Mouse (Mus musculus) cerebellum, adult 2 months (tissue): Measurements from ENCODE around the gene BC048562. TPM values are rescaled to one million over a fixed set of nuclear protein-coding genes. Genes with fewer than 3 reads are reported as not detected.

Source experiments
- DNase-seq, 2 experiments: peaks; one replicate each; pipeline ENCODE4 v3.0.0; 2021
- H3K27ac ChIP-seq: fragments of 200-500 bp; 2 replicates; pipeline ENCODE4 v1.5.1; 2012; ENCODE audit warnings: low read length, control low read depth, inconsistent platforms; ENCODE audit not compliant: insufficient read depth
- H3K27me3 ChIP-seq: fragments of 200-500 bp; 2 replicates; pipeline ENCODE4 v1.6.1; 2012; ENCODE audit warnings: inconsistent platforms, mild to moderate bottlenecking, low read length, moderate library complexity; ENCODE audit not compliant: control insufficient read depth, insufficient read depth
- H3K4me1 ChIP-seq: fragments of 200-500 bp; 2 replicates; pipeline ENCODE4 v1.6.1; 2011; ENCODE audit warnings: low read length; ENCODE audit not compliant: control insufficient read depth, insufficient read depth
- H3K4me3 ChIP-seq: fragments of 200-500 bp; replicated peaks from 2 replicates; pipeline ENCODE3; 2011; ENCODE audit warnings: mild to moderate bottlenecking, low read depth, low read length, control low read depth; ENCODE audit not compliant: insufficient read depth
- CTCF ChIP-seq: fragments of 200-500 bp; IDR thresholded peaks from 2 replicates; pipeline ENCODE4 v1.5.1; 2011; ENCODE audit warnings: low read depth, mild to moderate bottlenecking, control low read depth, low read length, moderate library complexity, borderline replicate concordance; ENCODE audit not compliant: insufficient read depth
- POLR2A ChIP-seq: fragments of 200-500 bp; IDR thresholded peaks from 2 replicates; pipeline ENCODE4 v1.6.1; 2011; ENCODE audit warnings: low read length, control low read depth, borderline replicate concordance; ENCODE audit not compliant: insufficient read depth
- WGBS: fragments of 180-500 bp; shearing (Covaris S2); methylation state at CpG from one replicate; pipeline ENCODE4 v1.1.7; 2018; 5-methylcytosine and 5-hydroxymethylcytosine counted together
- polyA plus RNA-seq: library from polyadenylated mRNA; depleted of rRNA; stranded (reverse); fragments of >200 nt; gene quantifications from 2 replicates; pipeline ENCODE4 v1.2.3, GENCODE M21; 2012

Gene BC048562
- polyA plus RNA-seq, 1 experiment = not detected

DNA sequence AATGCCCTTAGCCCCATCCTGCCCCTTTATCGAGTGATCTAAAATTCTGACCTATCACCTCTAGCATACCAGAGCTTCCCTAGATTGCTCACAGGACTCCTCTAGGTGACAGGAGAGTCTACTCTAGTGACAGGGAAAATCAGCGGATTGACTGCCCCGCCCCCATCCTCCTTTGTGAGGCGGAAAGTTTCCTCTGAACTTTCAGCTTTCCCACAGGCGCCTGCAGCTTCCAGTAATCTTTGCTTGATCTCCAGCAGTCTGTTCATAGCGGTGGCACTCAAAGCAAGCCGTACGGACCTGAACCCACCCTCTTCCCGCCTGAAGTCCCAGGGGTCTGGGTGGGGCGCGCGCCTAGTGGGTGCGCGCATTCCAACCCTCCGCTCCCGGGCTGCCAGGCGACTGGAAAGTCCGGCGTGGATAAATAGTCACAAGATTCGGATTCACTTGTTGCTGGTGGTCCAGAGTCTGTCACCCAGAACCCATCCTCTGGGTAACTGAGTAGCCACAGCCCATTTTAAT, 42.4 kb downstream of the BC048562 start:
- no peaks in the 10 kb centered on the region for H3K4me1 ChIP-seq
- 3% methylated on average over 20 of the region's 20 CpGs for WGBS
- DNase-seq = no peak
- H3K27ac ChIP-seq = no peak overlapping the region
- H3K27me3 ChIP-seq = no peaks in the 10 kb centered on the region
- TF ChIP-seq CTCF (no peak), POLR2A (no peak)
- peak overlapping the region; percentile 4 for H3K4me3 ChIP-seq

DNA sequence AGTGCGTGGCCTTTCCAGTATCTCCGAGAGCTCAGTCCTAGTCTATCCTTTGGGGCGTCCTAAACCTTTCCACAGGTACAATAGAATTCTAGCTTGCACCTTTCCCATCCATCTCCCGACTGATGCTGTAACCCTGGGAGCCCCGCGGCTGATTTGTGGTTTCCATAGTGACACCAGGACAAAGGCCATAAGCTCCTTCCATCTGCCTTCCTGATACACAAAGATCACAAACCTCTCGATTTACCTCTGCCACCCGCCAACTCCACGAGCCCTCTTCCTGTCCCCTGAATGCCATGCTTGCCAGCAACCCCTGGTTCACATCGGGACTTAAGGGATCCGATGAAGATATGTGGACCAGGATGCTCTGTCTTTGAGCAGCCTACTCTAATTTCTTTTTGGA, 43.0 kb downstream of the BC048562 start:
- no peak overlapping the region for H3K4me3 ChIP-seq
- no peaks in the 10 kb centered on the region for H3K27me3 ChIP-seq
- H3K4me1 ChIP-seq = no peaks in the 10 kb centered on the region
- H3K27ac ChIP-seq = no peak overlapping the region
- no peak for DNase-seq
- no peak for TF ChIP-seq POLR2A
- no peak for TF ChIP-seq CTCF
- 27% methylated on average over 11 of the region's 11 CpGs for WGBS

DNA sequence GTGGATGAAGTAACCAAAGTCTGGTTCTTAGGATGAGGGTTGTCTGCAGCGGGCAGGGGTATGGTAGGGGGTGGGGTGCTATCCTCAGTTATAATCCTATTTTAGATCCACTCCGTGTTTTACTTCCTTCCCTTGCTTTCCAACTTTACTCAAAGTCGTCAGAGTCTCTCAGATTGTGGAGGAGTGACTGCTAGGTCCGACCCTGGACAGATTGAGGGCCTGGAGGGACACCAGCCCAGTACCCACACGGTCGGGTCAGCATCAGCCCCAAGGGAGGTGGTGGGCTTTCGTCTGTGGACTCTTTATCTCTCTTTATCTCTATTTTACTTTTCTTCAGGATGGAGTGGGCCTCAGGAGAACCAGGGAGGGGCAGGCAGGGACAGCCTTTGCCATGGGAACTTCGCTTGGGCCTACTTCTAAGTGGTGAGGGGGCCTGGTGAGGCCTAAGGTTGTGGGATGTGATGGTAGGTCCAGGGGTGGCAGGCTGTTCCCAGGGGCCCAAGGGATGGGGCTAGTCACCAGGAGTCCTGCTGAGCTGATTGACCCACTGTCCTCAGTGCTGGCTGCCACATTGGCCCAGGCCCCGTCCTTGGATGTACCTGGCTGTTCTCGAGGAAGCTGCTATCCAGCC, 43.6 kb downstream of the BC048562 start, which contains the start of gene Lamb2:
Lamb2 (plus strand) TSS at position 16 of the 631 bp plus-strand sequence.
- TF ChIP-seq CTCF (no peak), POLR2A (no peak)
- Histone ChIP-seq H3K4me1 (no peaks in the 10 kb centered on the region), H3K27me3 (no peaks in the 10 kb centered on the region), H3K27ac (no peak within 1 kb of the TSS), H3K4me3 (peak within 1 kb of the TSS; percentile 35)
- no peak for DNase-seq
- WGBS = 40% methylated on average over 10 of the region's 10 CpGs

- no peaks in the 10 kb centered on the region for H3K27me3 ChIP-seq
- no peaks in the 10 kb centered on the region for H3K4me1 ChIP-seq
- TF ChIP-seq CTCF (no peak), POLR2A (no peak)
- no peak overlapping the region for H3K27ac ChIP-seq
- no peak overlapping the region for H3K4me3 ChIP-seq
- DNase-seq = no peak
- 87% methylated on average over 28 of the region's 28 CpGs for WGBS
These were observed 44.7 kb downstream of the BC048562 start for GRCm38 (mm10) chr9:108480813-108481519.

DNA sequence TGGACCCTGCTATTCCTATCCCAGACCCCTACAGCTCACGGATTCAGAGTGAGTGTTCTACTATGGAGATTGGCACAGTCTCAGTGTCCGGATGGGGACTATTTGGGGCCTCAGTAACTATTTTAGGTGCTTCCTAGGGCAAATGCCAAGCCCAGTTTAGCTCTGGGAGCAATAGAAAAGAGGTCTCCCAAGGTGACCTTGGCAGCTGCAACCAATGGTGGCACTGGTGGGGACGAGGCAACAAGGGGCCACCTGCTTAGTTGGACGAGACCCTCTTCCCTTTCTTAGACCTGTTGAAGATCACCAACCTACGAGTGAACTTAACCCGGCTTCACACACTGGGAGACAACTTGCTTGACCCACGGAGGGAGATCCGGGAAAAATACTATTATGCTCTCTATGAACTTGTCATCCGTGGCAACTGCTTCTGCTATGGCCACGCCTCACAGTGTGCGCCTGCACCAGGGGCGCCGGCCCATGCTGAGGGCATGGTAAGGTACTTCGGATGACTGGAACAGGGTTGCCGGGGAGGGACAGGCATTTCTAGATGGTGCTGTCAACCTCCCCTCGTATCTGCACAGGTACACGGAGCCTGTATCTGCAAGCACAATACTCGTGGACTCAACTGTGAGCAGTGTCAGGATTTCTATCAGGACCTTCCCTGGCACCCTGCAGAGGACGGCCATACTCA, 45.4 kb downstream of the BC048562 start:
- 81% methylated on average over 19 of the region's 19 CpGs for WGBS
- H3K27me3 ChIP-seq = no peaks in the 10 kb centered on the region

DNA sequence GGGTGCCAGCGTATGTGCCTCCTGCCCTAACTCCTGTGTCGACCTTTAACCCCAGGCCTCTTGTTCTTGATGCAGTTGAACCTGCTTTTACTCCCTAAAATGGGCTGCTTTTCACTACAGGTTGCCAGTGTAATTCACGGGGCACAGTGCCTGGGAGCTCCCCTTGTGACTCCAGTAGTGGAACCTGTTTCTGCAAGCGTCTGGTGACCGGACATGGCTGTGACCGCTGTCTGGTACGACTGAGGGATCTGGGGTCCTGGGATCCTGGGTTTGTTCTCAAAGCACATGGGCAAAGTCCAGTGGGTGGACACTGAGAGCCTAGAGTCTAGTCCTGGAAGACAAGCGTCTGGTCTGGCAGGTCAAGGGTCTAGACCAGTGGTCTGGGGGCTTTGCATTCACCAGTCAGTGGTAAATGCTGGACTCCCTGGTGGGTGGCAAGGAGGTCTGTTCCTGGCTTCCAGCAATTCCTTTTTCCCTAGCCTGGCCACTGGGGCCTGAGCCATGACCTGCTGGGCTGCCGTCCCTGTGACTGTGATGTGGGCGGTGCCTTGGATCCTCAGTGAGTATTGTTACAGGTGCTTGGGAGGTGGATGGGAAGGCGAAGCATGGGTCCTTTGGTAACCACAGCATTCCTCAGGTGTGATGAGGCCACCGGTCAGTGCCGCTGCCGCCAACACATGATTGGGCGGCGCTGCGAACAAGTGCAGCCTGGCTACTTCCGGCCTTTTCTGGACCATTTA, 46.9 kb downstream of the BC048562 start:
- TF ChIP-seq POLR2A = no peak
- TF ChIP-seq CTCF = no peak
- WGBS = 90% methylated on average over 18 of the region's 18 CpGs
- H3K27ac ChIP-seq = no peak overlapping the region
- H3K27me3 ChIP-seq = no peaks in the 10 kb centered on the region
- no peak for DNase-seq
- H3K4me3 ChIP-seq = no peak overlapping the region
- no peaks in the 10 kb centered on the region for H3K4me1 ChIP-seq

More for the DNA sequence above, 45.4 kb downstream of the BC048562 start:
- H3K27ac ChIP-seq = no peak overlapping the region
- no peaks in the 10 kb centered on the region for H3K4me1 ChIP-seq
- no peak overlapping the region for H3K4me3 ChIP-seq
- no peak for DNase-seq
- TF ChIP-seq CTCF (no peak), POLR2A (no peak)

DNA sequence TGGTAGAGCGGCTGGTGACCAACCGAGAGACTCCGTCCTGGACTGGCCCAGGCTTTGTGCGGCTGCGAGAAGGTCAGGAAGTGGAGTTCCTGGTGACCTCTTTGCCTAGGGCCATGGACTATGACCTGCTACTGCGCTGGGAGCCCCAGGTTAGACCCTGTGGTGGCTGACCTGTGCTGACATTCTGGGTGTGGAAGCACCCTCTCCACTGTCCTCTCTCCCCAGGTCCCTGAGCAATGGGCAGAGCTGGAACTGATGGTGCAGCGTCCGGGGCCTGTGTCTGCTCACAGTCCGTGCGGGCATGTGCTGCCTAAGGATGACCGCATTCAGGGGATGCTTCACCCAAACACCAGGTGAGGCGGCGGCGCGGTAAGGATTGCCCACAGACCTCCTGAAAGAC, 47.7 kb downstream of the BC048562 start:
- no peak for TF ChIP-seq CTCF
- TF ChIP-seq POLR2A = no peak
- no peaks in the 10 kb centered on the region for H3K27me3 ChIP-seq
- H3K4me1 ChIP-seq = peaks cover under 1% of the 10 kb centered on the region
- no peak for DNase-seq
- 93% methylated on average over 15 of the region's 15 CpGs for WGBS
- no peak overlapping the region for H3K27ac ChIP-seq
- H3K4me3 ChIP-seq = no peak overlapping the region

DNA sequence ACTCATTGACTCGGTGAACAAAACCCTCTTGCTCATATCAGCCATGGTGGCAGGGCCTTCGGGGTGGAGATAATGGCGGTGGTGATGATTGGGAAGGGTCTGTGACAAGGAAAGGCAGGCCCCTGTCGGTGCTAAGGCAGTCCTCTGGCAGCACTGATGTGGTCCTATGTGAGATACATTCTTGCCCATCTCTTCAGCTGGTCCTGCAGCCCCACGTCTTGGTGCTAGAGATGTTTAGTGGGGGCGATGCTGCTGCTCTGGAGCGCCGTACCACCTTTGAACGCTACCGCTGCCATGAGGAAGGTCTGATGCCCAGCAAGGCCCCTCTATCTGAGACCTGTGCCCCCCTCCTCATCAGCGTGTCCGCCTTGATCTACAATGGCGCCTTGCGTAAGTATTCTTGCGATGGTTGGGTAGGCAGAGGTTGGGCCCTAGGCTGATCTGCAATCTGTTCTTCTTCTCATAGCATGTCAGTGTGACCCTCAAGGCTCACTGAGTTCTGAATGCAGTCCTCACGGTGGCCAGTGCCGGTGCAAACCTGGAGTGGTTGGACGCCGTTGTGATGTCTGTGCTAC, 49.1 kb downstream of the BC048562 start:
- Histone ChIP-seq H3K27ac (no peak overlapping the region), H3K4me1 (peaks cover 7% of the 10 kb centered on the region), H3K27me3 (no peaks in the 10 kb centered on the region), H3K4me3 (no peak overlapping the region)
- TF ChIP-seq POLR2A (no peak), CTCF (no peak)
- 91% methylated on average over 19 of the region's 19 CpGs for WGBS
- no peak for DNase-seq
